Mouse (Mus musculus) ES-Bruce4 (cell line): Measurements from ENCODE around the gene Esp36. TPM values are rescaled to one million over a fixed set of nuclear protein-coding genes. Genes with fewer than 3 reads are reported as not detected.
"Not testable (repeated sequence)": the region's sequence is repeated elsewhere in the genome, so short reads cannot be mapped to it uniquely, and the experiment has no call there.

ENCODE experiments used
- H3K27ac ChIP-seq: 2 replicates; pipeline ENCODE4 v1.5.1; 2012; ENCODE audit warnings: low read length, inconsistent platforms; ENCODE audit not compliant: insufficient read depth
- H3K27me3 ChIP-seq: 2 replicates; pipeline ENCODE4 v1.6.1; 2012; ENCODE audit warnings: mild to moderate bottlenecking, low read length, inconsistent platforms; ENCODE audit not compliant: control insufficient read depth, poor library complexity, insufficient read depth, severe bottlenecking
- H3K36me3 ChIP-seq: 2 replicates; pipeline ENCODE4 v1.6.1; 2012; ENCODE audit warnings: inconsistent platforms, mild to moderate bottlenecking, low read length, moderate library complexity; ENCODE audit not compliant: control insufficient read depth, poor library complexity, insufficient read depth, severe bottlenecking
- H3K4me1 ChIP-seq: one replicate; pipeline ENCODE4 v1.8.1; 2011; ENCODE audit warnings: low read length; ENCODE audit not compliant: control insufficient read depth, insufficient read depth
- H3K4me3 ChIP-seq: 2 replicates; pipeline ENCODE4 v1.5.1; 2011; ENCODE audit warnings: low read depth, mild to moderate bottlenecking, low read length
- H3K9ac ChIP-seq: 2 replicates; pipeline ENCODE4 v1.6.1; 2012; ENCODE audit warnings: low read depth, mild to moderate bottlenecking, inconsistent platforms; ENCODE audit not compliant: poor library complexity, severe bottlenecking
- H3K9me3 ChIP-seq: replicated peaks from 2 replicates; pipeline ENCODE4 v1.6.1; 2012; ENCODE audit warnings: mild to moderate bottlenecking, low read length, inconsistent platforms; ENCODE audit not compliant: control insufficient read depth, poor library complexity, insufficient read depth, severe bottlenecking
- CTCF ChIP-seq: IDR thresholded peaks from one replicate; pipeline ENCODE4 v1.8.1; 2011; ENCODE audit warnings: low read depth, low read length
- EP300 ChIP-seq: IDR thresholded peaks from 2 replicates; pipeline ENCODE4 v1.6.1; 2011; ENCODE audit warnings: low read depth, low read length; ENCODE audit not compliant: insufficient read depth
- POLR2A ChIP-seq: IDR thresholded peaks from one replicate; pipeline ENCODE4 v1.8.1; 2011; ENCODE audit warnings: low read length; ENCODE audit not compliant: insufficient read depth
- polyA plus RNA-seq: library from polyadenylated mRNA; stranded (reverse); fragments of >200 nt; gene quantifications from 2 replicates; pipeline ENCODE4 v1.2.4, GENCODE M21; 2011; ENCODE audit warnings: low read depth; ENCODE audit not compliant: missing spikeins, insufficient read depth, insufficient read length

Gene Esp36
- not detected in 2 replicates for polyA plus RNA-seq

DNA sequence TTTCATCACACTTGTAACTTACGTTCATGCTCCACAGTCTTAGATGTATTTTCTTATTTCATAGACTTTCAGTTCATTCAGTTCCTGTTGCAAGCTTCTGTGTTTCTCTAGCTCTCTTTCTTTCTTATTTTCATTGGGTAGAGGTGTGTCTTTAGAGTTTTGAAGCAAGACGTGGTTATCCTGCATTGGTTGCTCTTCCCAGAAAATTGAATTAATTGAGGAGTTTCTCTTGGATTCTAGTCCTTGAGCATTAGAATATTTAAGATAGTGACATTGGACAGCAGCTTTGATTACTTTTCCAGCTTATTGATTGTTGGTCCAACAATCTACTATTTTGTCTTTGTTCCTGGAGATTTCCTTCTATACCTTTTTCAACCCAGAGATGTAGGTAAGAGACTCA is at the start of gene Esp36:
Gene Esp36, minus strand, starts transcription at position 101 of the 400 bp plus-strand sequence.
- no peaks in the 10 kb centered on the region for H3K36me3 ChIP-seq
- H3K9ac ChIP-seq: no peak within 1 kb of the TSS
- no peak within 1 kb of the TSS for H3K27ac ChIP-seq
- no peaks in the 10 kb centered on the region for H3K27me3 ChIP-seq
- no peak within 1 kb of the TSS for H3K4me3 ChIP-seq
- TF ChIP-seq POLR2A (no peak), CTCF (no peak), EP300 (no peak)
- H3K4me1 ChIP-seq: no peaks in the 10 kb centered on the region
- no peaks in the 10 kb centered on the region for H3K9me3 ChIP-seq

DNA sequence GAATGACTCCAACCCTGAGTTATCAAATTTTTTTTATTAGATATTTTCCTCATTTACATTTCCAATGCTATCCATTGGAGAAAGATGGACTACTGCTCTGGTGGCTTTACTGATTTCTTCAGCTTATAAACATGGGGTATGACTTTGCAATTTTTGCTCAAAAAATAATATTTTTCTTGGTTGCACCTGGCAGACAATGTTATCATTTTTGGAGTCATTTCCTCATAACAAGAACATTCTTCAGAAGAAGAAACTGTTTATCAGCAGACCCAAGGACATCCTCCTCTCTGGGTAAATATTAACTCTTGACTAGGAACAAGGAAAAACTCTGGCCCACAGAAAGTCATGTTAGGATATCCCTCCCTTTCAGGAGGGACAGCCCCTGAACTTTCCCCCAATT is 36.2 kb upstream of the Esp36 start:
- H3K27me3 ChIP-seq, H3K4me1 ChIP-seq, H3K36me3 ChIP-seq, H3K27ac ChIP-seq, H3K4me3 ChIP-seq, H3K9ac ChIP-seq, H3K9me3 ChIP-seq: not testable (repeated sequence)

DNA sequence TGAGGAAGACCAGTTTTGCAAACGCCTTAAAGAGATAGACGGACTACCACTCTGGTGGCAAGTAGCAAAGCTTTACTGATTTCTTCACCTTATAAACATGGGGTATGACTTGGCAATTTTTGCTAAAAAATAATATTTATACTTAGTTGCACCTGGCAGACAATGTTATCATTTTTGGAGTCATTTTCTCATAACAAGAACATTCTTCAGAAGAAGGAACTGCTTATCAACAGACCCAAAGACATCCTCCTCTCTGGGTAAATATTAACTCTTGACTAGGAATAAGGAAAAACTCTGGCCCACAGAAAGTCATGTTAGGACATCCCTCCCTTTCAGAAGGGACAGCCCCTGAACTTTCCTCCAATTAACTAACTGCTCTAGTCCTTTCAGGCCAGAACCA is 30.7 kb upstream of the Esp36 start:
- H3K9ac ChIP-seq: no peak overlapping the region
- TF ChIP-seq POLR2A (no peak), CTCF (no peak), EP300 (no peak)

DNA sequence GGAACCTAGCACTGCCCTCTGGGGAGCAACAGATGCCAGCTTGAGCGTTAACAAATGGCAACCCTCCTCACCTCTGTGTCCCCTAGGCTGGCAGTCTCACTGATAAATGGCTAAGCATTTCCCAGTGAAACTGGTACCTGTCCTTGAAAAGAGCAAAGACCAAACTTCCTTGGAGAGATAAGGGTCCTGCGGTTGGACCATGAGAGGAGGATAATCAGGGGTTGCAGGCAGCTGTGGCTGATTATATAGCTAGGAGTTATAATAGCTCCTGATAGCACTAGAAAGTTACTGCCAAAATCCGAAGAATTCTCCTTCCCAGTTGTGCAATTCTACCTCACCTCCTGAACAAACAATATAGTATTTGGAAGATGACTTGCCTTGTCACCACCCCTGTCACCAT is 13.8 kb downstream of the Esp36 start:
- H3K9ac ChIP-seq: no peak overlapping the region
- TF ChIP-seq CTCF (no peak), POLR2A (no peak), EP300 (no peak)
- H3K4me1 ChIP-seq: no peaks in the 10 kb centered on the region
- 0 out of 2 replicates have a peak, but pooled peaks cover 4% of the 10 kb centered on the region for H3K9me3 ChIP-seq
- no peaks in the 10 kb centered on the region for H3K36me3 ChIP-seq
- no peak overlapping the region for H3K4me3 ChIP-seq
- no peak overlapping the region for H3K27ac ChIP-seq
- H3K27me3 ChIP-seq: no peaks in the 10 kb centered on the region

More for the DNA sequence above, 30.7 kb upstream of the Esp36 start:
- Histone ChIP-seq H3K4me3 (no peak overlapping the region), H3K27ac (no peak overlapping the region), H3K27me3 (no peaks in the 10 kb centered on the region), H3K9me3 (no peaks in the 10 kb centered on the region), H3K4me1 (no peaks in the 10 kb centered on the region), H3K36me3 (no peaks in the 10 kb centered on the region)

DNA sequence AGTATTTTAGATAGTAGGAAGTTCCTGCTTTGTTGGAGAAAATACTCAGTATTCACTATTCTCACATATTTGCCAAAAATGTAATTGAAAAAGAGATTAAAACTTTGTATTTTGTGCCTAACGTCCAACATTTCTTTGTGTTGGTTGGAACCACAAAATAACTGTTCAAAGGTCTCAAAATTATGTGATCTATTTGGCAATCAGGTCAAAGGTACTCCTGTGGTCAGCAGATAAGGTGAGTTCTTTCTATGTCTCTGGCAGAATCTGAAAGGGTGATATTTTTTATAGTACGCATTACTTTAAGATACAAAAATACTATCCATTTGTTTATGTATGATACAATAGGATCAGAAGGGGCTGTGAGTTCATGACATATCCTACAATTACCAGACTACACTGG is 28.2 kb downstream of the Esp36 start:
- no peak overlapping the region for H3K27ac ChIP-seq
- no peak overlapping the region for H3K9ac ChIP-seq
- H3K27me3 ChIP-seq: no peaks in the 10 kb centered on the region
- H3K4me1 ChIP-seq: no peaks in the 10 kb centered on the region
- no peak overlapping the region for H3K4me3 ChIP-seq
- no peaks in the 10 kb centered on the region for H3K36me3 ChIP-seq
- TF ChIP-seq EP300 (no peak), CTCF (no peak), POLR2A (no peak)
- no peaks in the 10 kb centered on the region for H3K9me3 ChIP-seq

Other genes starting within 250 kb of the Esp36 start
- not detected in 2 replicates for gene Olfr134, start 248.8 kb downstream of the Esp36 start, polyA plus RNA-seq
- not detected in 2 replicates for gene Olfr135, start 215.8 kb downstream of the Esp36 start, polyA plus RNA-seq
- gene Olfr138, start 159.2 kb downstream of the Esp36 start, polyA plus RNA-seq: not detected in 2 replicates
- gene Olfr137, start 112.6 kb downstream of the Esp36 start, polyA plus RNA-seq: not detected in 2 replicates
- gene Olfr136, start 90.4 kb downstream of the Esp36 start, polyA plus RNA-seq: not detected in 2 replicates
- not detected in 2 replicates for gene Esp34, start 134.0 kb upstream of the Esp36 start, polyA plus RNA-seq
- not detected in 2 replicates for gene Esp31, start 219.3 kb upstream of the Esp36 start, polyA plus RNA-seq